Mouse (Mus musculus) midbrain, postnatal 0 days (tissue): ENCODE measurements at regions not wholly inside any gene's neighbourhood (a gene's known extent, or its start where the extent isn't known, plus 50 kb on each side); places are given as distances from the start of the nearest gene placed in this dataset.

ENCODE experiments used
- ATAC-seq: fragments of 200-750 bp; cut with Nextera tagmentation; 2 replicates; pipeline ENCODE4 v1.8.0; 2017; ENCODE audit warnings: moderate number of reproducible peaks, mild to moderate bottlenecking, moderate TSS enrichment, moderate library complexity; ENCODE audit not compliant: low FRiP score
- DNase-seq: peaks from one replicate; pipeline ENCODE4 v3.0.0-alpha.2; 2015; ENCODE audit warnings: low spot score
- H3K27ac ChIP-seq: fragments of 300-500 bp; sonication (generic); 2 replicates; pipeline ENCODE4 v1.5.1; 2014; ENCODE audit warnings: low read depth, mild to moderate bottlenecking, low read length, mixed read lengths
- H3K27me3 ChIP-seq: fragments of 300-500 bp; sonication (generic); 2 replicates; pipeline ENCODE4 v1.6.1; 2014; ENCODE audit warnings: low read length, control low read depth, mixed read lengths; ENCODE audit not compliant: insufficient read depth
- H3K36me3 ChIP-seq: fragments of 300-500 bp; sonication (generic); 2 replicates; pipeline ENCODE4 v1.6.1; 2014; ENCODE audit warnings: low read length, control low read depth, mixed read lengths; ENCODE audit not compliant: insufficient read depth
- H3K4me1 ChIP-seq: fragments of 300-500 bp; sonication (generic); 2 replicates; pipeline ENCODE4 v1.6.1; 2014; ENCODE audit warnings: mild to moderate bottlenecking, control low read depth, antibody characterized with exemption, low read length, mixed read lengths; ENCODE audit not compliant: insufficient read depth
- H3K4me2 ChIP-seq: fragments of 300-500 bp; sonication (generic); 2 replicates; pipeline ENCODE4 v1.6.1; 2014; ENCODE audit warnings: low read depth, mild to moderate bottlenecking, low read length, mixed read lengths; ENCODE audit not compliant: poor library complexity, severe bottlenecking
- H3K4me3 ChIP-seq: fragments of 300-500 bp; sonication (generic); 2 replicates; pipeline ENCODE4 v1.5.1; 2014; ENCODE audit warnings: low read depth, mild to moderate bottlenecking, low read length, moderate library complexity
- H3K9ac ChIP-seq: fragments of 300-500 bp; sonication (generic); replicated peaks from 2 replicates; pipeline ENCODE4 v1.6.1; 2014; ENCODE audit warnings: mild to moderate bottlenecking, low read length, moderate library complexity, mixed read lengths; ENCODE audit not compliant: poor library complexity, severe bottlenecking
- H3K9me3 ChIP-seq: fragments of 300-500 bp; sonication (generic); 2 replicates; pipeline ENCODE4 v1.6.1; 2016; ENCODE audit warnings: low read length, control low read depth
- CTCF ChIP-seq: IDR thresholded peaks from 2 replicates; pipeline ENCODE4 v1.5.1; 2016; ENCODE audit warnings: antibody characterized with exemption, mild to moderate bottlenecking
- WGBS: fragments of 180-500 bp; shearing (Covaris S2); extraction: QIAGEN DNeasy Blood & Tissue Kit; methylation state at CpG from one replicate; pipeline ENCODE4 v1.1.7; 2014; 5-methylcytosine and 5-hydroxymethylcytosine counted together

DNA sequence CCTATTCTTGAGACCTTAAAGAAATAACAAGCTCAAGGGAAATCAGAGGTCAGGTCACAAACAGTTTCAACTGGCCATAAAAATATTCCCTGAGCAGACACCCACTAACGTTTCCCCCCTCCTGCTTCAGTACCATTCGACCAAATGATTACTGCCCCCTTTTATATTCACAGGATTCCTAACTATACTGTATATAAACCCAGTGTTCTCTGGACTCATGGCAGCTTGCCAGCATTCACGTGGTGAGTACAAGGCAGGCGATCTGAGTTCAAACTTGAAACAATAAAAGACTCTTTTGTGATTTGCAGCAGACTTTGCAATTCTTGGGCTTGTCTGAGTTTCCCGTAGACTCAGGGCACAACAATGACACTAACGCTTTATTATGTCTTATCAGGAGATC, 989.0 kb upstream of the H2afb3 start:
- 54% methylated on average over 6 of the region's 6 CpGs for WGBS

DNA sequence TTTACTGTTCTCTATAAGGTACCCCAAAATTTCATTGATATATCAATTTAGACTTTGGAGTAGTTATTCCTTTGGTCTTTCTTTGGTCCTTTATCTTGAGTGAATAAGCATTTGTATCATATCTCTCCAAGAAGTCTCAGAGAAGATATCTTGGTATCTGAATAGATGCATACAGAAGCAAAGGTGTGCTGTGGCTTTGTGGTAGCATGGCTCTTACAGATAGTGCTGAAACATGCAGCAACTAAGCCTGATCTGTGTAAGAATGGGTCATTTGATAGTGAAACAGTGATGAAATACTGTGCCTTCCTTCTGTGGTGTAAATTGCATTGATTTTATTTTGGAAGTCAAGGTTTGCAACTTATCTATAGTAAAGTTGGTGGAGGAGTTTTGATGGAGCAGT, 978.3 kb upstream of the H2afb3 start:
- Histone ChIP-seq H3K4me3 (no peak overlapping the region), H3K9ac (no peak overlapping the region), H3K36me3 (no peaks in the 10 kb centered on the region), H3K4me1 (no peaks in the 10 kb centered on the region), H3K27me3 (no peaks in the 10 kb centered on the region), H3K9me3 (no peaks in the 10 kb centered on the region), H3K4me2 (no peak overlapping the region), H3K27ac (no peak overlapping the region)
- DNase-seq (no peak), ATAC-seq (no peak)
- TF ChIP-seq CTCF, result no peak

More for the DNA sequence above, 989.0 kb upstream of the H2afb3 start:
- H3K4me3 ChIP-seq, result no peak overlapping the region
- H3K27me3 ChIP-seq, result no peaks in the 10 kb centered on the region
- no peak overlapping the region for H3K9ac ChIP-seq
- no peaks in the 10 kb centered on the region for H3K9me3 ChIP-seq
- no peak for TF ChIP-seq CTCF
- DNase-seq, result no peak
- no peak overlapping the region for H3K4me2 ChIP-seq
- no peaks in the 10 kb centered on the region for H3K4me1 ChIP-seq
- ATAC-seq, result no peak
- H3K36me3 ChIP-seq, result no peaks in the 10 kb centered on the region
- H3K27ac ChIP-seq, result no peak overlapping the region

DNA sequence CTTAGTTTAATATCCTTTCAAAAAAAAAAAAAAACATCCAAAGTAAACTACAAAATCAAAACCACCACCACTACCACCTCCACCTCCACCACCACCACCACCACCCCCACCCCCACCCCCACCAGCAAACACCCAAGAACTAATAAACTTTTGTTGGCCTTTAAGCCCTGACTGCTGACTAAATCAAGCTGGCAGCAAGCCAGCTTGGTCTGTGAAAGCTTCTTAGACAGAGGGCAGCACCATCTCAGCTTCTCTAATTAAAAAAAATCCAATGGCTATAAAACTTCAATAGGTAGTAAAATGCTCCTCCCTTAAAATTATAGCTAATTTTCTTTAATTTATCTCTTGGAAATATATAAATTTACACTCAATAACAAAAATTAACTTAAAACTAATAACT, 957.2 kb upstream of the H2afb3 start:
- H3K4me2 ChIP-seq, result no peak overlapping the region
- H3K9me3 ChIP-seq, result no peaks in the 10 kb centered on the region; the same call in 1 of the 2 replicates
- H3K4me3 ChIP-seq, result no peak overlapping the region
- no peaks in the 10 kb centered on the region for H3K27me3 ChIP-seq
- H3K4me1 ChIP-seq, result no peaks in the 10 kb centered on the region
- no peak for TF ChIP-seq CTCF
- no peak overlapping the region for H3K27ac ChIP-seq
- no peak overlapping the region for H3K9ac ChIP-seq
- no peaks in the 10 kb centered on the region for H3K36me3 ChIP-seq
- ATAC-seq (no peak), DNase-seq (peak; percentile 27)

DNA sequence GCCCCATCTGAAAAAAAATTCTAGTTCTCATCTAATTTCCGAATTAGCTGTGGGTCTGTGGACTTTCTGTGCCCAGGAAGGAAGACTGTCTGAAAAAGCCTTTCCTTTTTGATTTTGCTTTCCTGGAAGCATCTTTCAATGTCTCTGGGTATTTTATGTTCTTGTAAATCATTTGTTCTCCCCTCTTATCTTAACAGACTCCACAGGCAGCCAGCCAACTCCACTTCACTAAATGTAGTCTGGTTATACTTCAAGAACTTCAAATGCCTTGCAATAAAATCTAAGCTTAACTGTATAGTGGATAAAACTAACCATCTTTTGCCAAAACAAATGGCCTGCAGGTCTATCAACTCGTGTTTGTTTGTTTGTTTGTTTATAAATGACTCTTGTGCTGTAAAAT, 956.7 kb upstream of the H2afb3 start:
- no peak overlapping the region for H3K9ac ChIP-seq
- H3K4me1 ChIP-seq, result no peaks in the 10 kb centered on the region
- H3K36me3 ChIP-seq, result no peaks in the 10 kb centered on the region
- H3K4me3 ChIP-seq, result no peak overlapping the region
- H3K27me3 ChIP-seq, result no peaks in the 10 kb centered on the region
- TF ChIP-seq CTCF, result no peak
- H3K27ac ChIP-seq, result no peak overlapping the region
- no peak overlapping the region for H3K4me2 ChIP-seq
- DNase-seq (no peak), ATAC-seq (no peak)
- WGBS, result 42% methylated on average over 2 of the region's 2 CpGs
- H3K9me3 ChIP-seq, result no peaks in the 10 kb centered on the region; the same call in 1 of the 2 replicates

DNA sequence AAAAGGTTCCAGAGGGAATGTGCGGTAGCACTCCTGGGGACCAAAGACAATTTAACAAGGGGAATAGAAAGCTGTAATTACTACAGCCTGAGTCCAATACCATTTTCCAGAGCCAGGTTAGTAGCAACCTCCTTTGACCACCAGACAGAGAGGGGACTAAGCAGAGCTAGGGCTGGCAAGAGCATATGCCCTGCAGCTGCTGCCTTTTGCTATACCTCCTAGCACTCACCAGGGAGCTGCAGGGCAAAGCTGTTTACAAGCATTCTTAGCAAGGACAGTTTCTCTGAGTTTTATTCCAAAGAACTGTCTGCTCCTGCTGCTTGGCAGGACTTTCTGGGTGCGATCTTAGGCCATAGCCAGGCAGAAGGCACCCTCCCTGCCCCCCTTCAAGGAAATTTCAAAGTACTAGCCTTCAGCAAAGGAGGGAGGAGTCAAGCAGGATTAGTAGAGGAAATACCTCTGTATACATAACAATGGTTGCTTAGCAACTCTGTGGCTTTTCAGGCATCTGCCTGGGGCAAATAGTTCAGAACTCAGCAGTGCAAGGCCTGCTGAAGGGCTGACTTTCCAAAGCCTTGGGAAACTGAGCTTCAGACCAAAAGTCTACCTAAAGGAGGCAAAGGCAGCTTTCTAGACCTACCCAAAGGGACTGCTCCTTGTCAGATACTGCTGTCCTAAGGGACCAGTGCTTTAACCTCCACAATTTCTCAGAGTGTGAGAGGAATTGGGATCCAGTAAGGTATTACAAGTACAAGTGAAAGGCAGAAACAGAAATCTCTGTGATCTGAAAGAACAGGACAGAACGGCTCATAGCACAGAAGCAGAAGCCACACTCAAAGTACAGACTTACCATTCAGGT, 919.5 kb upstream of the H2afb3 start:
- no peaks in the 10 kb centered on the region for H3K27me3 ChIP-seq
- WGBS, result 29% methylated on average over 3 of the region's 3 CpGs
- H3K4me1 ChIP-seq, result no peaks in the 10 kb centered on the region
- ATAC-seq (peak; percentile 72), DNase-seq (peak; percentile 32)
- no peak overlapping the region for H3K27ac ChIP-seq
- no peak overlapping the region for H3K9ac ChIP-seq
- no peak overlapping the region for H3K4me3 ChIP-seq
- no peak overlapping the region for H3K4me2 ChIP-seq
- no peak for TF ChIP-seq CTCF
- no peaks in the 10 kb centered on the region for H3K36me3 ChIP-seq
- no peaks in the 10 kb centered on the region for H3K9me3 ChIP-seq
